Mouse (Mus musculus) G1E (cell line): ENCODE measurements at regions not wholly inside any gene's neighbourhood (a gene's known extent, or its start where the extent isn't known, plus 50 kb on each side); places are given as distances from the start of the nearest gene placed in this dataset.

ENCODE experiments used
- ATAC-seq: 2 replicates; pipeline ENCODE4 v1.8.0; 2016; ENCODE audit warnings: mild to moderate bottlenecking; ENCODE audit not compliant: insufficient number of reproducible peaks, poor library complexity, low FRiP score, severe bottlenecking; ENCODE audit errors: extremely low read depth
- DNase-seq: peaks from one replicate; pipeline ENCODE4 v3.0.0; 2012; ENCODE audit warnings: low spot score
- H3K27me3 ChIP-seq: 2 replicates; pipeline ENCODE4 v1.6.1; 2012; ENCODE audit warnings: mild to moderate bottlenecking, low read length, inconsistent platforms; ENCODE audit not compliant: insufficient read depth
- H3K36me3 ChIP-seq: replicated peaks from 2 replicates; pipeline ENCODE3; 2012; ENCODE audit warnings: mild to moderate bottlenecking, inconsistent platforms
- H3K4me1 ChIP-seq: 2 replicates; pipeline ENCODE4 v1.6.1; 2012; ENCODE audit warnings: low read depth, low read length, inconsistent platforms, mixed read lengths; ENCODE audit not compliant: insufficient read depth
- H3K4me3 ChIP-seq: 2 replicates; pipeline ENCODE4 v1.5.1; 2012; ENCODE audit warnings: low read depth, mild to moderate bottlenecking, inconsistent platforms, low read length, moderate library complexity, mixed read lengths
- H3K9me3 ChIP-seq: replicated peaks from 2 replicates; pipeline ENCODE4 v1.6.1; 2012; ENCODE audit warnings: inconsistent platforms
- CTCF ChIP-seq: IDR thresholded peaks from 2 replicates; pipeline ENCODE4 v1.5.1; 2012; ENCODE audit warnings: low read depth, low read length, inconsistent platforms, mixed read lengths
- GATA1 ChIP-seq: IDR thresholded peaks from 2 replicates; pipeline ENCODE4 v1.6.1; 2012; ENCODE audit warnings: borderline replicate concordance, low read length, inconsistent platforms, mixed read lengths
- GATA2 ChIP-seq: IDR thresholded peaks from 2 replicates; pipeline ENCODE4 v1.6.1; 2012; ENCODE audit warnings: low read depth, low read length, inconsistent platforms, borderline replicate concordance
- POLR2AphosphoS5 ChIP-seq: IDR thresholded peaks from 2 replicates; pipeline ENCODE4 v1.6.1; 2012; ENCODE audit warnings: low read depth, low read length, inconsistent platforms; ENCODE audit not compliant: insufficient replicate concordance
- TAL1 ChIP-seq: conservative IDR thresholded peaks from 2 replicates; pipeline ENCODE4 v1.6.1; 2012; ENCODE audit warnings: low read depth, low read length, inconsistent platforms, mixed read lengths

DNA sequence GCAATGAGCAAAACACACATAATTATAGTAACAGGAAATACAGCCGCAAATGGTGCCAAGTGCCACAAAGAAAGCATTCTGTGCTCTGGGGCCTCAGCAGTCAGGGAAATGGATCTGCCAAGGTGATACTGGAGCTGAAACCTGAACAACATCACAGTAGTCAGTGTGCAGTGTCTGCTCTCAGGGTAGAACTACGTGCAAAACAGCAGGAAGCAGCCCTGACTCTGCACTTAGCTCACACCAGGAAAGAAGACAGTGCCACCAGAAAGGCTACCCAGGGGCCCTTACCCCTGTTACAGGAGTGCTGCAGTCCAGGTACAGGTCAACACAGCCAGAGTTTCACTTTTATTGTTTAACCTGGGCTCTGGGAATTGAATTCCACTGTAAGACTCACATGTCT is 54.0 kb upstream of the Tbl1xr1 start:
- Histone ChIP-seq H3K4me3 (no peak overlapping the region), H3K36me3 (no peaks in the 10 kb centered on the region), H3K4me1 (peaks cover 8% of the 10 kb centered on the region), H3K9me3 (no peaks in the 10 kb centered on the region), H3K27me3 (0 out of 2 replicates have a peak, but pooled peaks cover 5% of the 10 kb centered on the region)
- no peak for DNase-seq
- no peak for ATAC-seq
- TF ChIP-seq GATA1: no peak
- no peak for TF ChIP-seq POLR2AphosphoS5
- TF ChIP-seq CTCF: no peak
- no peak for TF ChIP-seq TAL1
- TF ChIP-seq GATA2: no peak

DNA sequence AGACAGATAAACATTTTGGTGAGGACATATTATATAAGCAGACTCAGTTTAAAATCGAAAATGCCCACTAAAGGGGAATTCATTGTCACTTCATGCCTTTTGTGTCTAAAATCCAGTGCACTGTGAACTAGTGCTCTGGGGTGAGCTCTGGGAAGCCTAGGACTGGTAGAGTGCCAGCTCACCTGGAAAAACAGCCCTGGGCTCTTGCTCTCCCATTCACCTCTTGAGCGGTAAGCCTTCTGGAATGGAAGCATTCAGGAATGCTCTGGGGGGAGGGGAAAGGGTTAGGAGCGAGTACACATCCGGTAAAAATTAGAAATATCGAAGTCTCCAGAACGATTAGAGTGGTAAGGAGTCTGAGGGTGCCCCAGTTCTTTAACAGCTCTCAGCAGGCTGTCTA is 53.4 kb upstream of the Tbl1xr1 start:
- Histone ChIP-seq H3K36me3 (no peaks in the 10 kb centered on the region), H3K4me1 (peaks cover 8% of the 10 kb centered on the region), H3K4me3 (no peak overlapping the region), H3K9me3 (no peaks in the 10 kb centered on the region), H3K27me3 (0 out of 2 replicates have a peak, but pooled peaks cover 5% of the 10 kb centered on the region)
- no peak for TF ChIP-seq CTCF
- no peak for TF ChIP-seq GATA1
- no peak for TF ChIP-seq GATA2
- TF ChIP-seq TAL1: no peak
- TF ChIP-seq POLR2AphosphoS5: no peak
- DNase-seq (no peak), ATAC-seq (no peak)

DNA sequence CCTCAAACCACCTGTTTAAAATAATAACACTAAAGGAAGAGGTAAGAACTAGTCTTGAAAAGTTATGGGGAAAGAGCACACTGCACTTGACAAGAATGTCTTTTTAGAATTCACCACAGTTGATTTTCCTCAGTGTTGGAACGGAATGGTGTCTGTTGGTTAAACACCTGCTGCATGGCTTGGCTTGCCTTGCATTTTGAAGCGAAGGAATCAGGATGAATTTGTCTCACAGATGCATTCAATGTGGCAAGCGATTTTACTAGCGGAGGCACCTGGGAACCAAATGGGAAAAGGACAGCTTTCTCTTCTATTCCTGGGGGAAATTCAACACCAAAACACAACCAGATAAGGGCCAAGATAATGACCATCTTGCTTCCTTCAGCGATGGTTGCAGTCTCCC is 52.9 kb upstream of the Tbl1xr1 start:
- Histone ChIP-seq H3K36me3 (no peaks in the 10 kb centered on the region), H3K4me3 (no peak overlapping the region), H3K9me3 (no peaks in the 10 kb centered on the region), H3K4me1 (peaks cover 8% of the 10 kb centered on the region), H3K27me3 (0 out of 2 replicates have a peak, but pooled peaks cover 5% of the 10 kb centered on the region)
- TF ChIP-seq GATA2 (no peak), CTCF (no peak), POLR2AphosphoS5 (no peak), TAL1 (no peak), GATA1 (no peak)
- ATAC-seq (no peak), DNase-seq (no peak)

DNA sequence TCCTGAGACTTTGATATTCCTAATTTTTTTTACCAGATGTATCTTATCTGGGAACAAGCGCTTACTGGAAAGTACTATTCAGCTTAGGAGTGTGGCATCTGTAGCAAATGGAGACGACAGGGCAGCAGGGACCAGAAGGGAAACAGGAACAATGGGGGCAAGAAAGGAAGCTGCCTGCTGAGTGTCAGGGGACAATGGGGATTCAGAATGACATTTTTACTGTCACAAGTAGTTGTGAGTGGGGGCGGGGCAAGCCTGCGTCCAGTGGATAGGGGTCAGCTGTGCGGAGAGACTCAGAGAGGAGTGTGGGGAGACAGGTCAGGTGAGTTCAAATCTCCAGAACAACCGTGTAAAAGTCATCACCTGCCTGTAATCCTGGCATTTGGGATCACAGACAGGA is 52.3 kb upstream of the Tbl1xr1 start:
- ATAC-seq (no peak), DNase-seq (no peak)
- 0 out of 2 replicates have a peak, but pooled peaks cover 5% of the 10 kb centered on the region for H3K27me3 ChIP-seq
- H3K4me1 ChIP-seq: peaks cover 8% of the 10 kb centered on the region
- H3K4me3 ChIP-seq: no peak overlapping the region
- TF ChIP-seq TAL1 (no peak), GATA1 (no peak), CTCF (no peak), POLR2AphosphoS5 (no peak), GATA2 (no peak)
- H3K36me3 ChIP-seq: no peaks in the 10 kb centered on the region
- no peaks in the 10 kb centered on the region for H3K9me3 ChIP-seq

DNA sequence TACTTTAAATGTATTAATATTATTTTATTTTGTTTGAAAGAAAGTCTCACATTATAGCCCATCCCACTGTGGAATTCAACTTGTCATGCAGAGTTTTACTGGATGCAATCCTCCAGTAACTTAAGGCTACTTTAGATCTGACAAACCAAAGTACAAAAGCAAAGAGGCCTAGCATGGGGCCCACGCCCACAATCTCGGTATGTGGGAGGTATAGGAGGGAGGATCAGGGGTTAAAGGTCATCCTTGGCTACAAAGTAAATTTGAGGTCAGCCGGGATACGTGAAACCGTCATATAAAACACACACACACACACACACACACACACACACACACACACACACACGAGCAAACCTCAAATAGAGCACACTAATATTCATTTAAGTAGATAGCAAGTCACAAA is 51.3 kb upstream of the Tbl1xr1 start:
- H3K4me1 ChIP-seq: peaks cover 8% of the 10 kb centered on the region
- no peaks in the 10 kb centered on the region for H3K36me3 ChIP-seq
- peaks cover 8% of the 10 kb centered on the region; the same call in 1 of the 2 replicates for H3K27me3 ChIP-seq
- no peak overlapping the region for H3K4me3 ChIP-seq
- DNase-seq (no peak), ATAC-seq (no peak)
- TF ChIP-seq CTCF: no peak
- TF ChIP-seq TAL1: no peak
- TF ChIP-seq POLR2AphosphoS5: no peak
- TF ChIP-seq GATA1: no peak
- TF ChIP-seq GATA2: no peak
- no peaks in the 10 kb centered on the region for H3K9me3 ChIP-seq

DNA sequence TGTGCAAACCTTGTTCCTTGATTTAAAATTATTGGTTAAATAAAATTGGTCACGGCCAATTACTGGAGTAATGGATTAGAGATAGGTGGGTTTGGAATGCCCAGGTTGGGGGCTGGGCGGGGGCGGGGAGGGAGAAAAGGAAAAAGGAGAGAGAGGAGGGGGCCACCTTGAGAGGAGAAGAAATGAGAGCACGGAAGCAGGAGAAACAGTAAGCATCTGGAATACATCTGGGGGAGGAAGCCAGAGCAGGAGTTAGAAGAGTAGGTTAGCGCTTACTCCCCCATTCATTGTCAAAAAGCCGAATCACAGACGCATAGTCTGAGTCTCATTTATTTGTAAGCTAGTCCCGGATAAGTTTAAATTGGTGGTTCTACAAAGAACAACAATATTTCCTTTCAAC is 50.8 kb upstream of the Tbl1xr1 start:
- TF ChIP-seq GATA1 (no peak), GATA2 (no peak)
- Histone ChIP-seq H3K27me3 (peaks cover 8% of the 10 kb centered on the region; the same call in 1 of the 2 replicates), H3K9me3 (no peaks in the 10 kb centered on the region), H3K4me3 (no peak overlapping the region), H3K36me3 (no peaks in the 10 kb centered on the region), H3K4me1 (peaks cover 8% of the 10 kb centered on the region)
- ATAC-seq: no peak
- DNase-seq: no peak
